Mouse (Mus musculus) MEL-GATA-1-ER (cell line): ENCODE data around the gene Mcm9.

Source experiments
- DNase-seq: peaks from one replicate; pipeline ENCODE4 v3.0.0-alpha.2; 2012; ENCODE audit warnings: low read depth; ENCODE audit errors: extremely low read depth

The Mcm9 gene

DNA sequence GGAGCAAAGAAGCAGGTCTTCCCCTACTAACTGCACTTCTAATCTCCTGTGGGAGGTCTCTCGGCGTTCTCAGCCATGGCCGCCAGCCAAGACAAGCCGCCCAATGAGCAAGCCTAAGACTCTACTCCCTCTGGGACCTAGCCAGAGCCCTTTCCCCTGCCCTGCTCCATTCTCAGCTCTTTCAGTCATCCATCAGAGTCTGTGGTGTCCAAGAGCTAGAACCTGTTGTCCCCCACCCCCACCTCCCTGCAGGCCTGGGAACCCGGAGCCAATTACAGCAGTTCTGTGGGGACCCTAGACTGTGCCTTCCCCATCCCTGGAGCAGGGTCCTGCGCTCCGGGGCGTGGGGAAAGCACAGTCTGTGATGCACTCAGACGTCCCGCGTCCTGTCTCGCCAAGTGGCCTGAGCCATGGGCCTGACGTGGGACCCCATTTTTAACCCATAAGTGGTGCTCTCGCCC is 49.6 kb downstream of the Mcm9 start:
- DNase-seq = no peak

DNA sequence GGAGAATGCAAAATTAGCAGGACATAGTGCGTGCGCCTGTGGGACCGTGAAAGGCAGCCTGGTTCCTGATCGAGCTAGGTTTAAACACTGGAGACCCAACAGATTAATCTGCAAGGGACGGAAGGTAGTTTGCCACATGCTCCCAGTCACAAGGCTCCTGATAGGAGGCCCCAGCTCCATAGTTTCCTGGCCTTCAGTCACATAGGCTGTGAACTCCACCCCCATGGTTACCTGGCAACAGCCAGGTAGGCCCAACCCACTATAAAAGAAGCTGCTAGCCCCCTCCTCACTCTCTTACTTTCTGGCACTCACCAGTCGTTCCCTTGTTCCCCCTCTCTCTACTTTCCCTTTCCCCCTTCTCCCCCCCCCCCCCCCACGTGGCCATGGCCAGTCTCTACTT is 50.1 kb downstream of the Mcm9 start:
- peak; percentile 24 for DNase-seq

- DNase-seq = no peak
These were observed 61.7 kb downstream of the Mcm9 start for GRCm38 (mm10) chr10:53568531-53568930.

- DNase-seq = no peak
These were observed 64.7 kb downstream of the Mcm9 start for GRCm38 (mm10) chr10:53565538-53565937.

- DNase-seq = no peak
These were observed 68.2 kb downstream of the Mcm9 start for GRCm38 (mm10) chr10:53562001-53562400.

GRCm38 (mm10) chr10:53537596-53537995 is 92.6 kb downstream of the Mcm9 start:
- no peak for DNase-seq

DNA sequence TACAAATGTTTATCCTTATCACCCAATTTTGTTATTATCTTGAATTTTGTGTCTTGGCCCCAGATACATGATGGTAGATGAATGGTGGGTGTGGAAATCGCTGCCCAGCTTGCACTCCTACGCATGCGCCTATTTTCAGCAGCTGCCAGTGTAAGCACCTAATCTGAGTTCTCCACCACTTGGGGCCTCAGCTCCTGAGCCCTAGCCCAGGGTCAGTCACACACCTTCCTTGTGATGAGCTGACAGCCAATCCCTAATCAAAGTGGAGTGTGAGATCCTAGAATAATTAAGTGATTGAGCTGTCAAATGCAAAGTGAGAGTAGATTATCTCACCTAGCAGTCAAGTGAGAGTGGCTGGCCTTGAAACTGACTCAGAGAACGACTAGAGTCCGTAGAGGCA is 97.9 kb downstream of the Mcm9 start:
- no peak for DNase-seq

- DNase-seq = no peak
These were observed 102.1 kb downstream of the Mcm9 start for GRCm38 (mm10) chr10:53527838-53528773.

DNA sequence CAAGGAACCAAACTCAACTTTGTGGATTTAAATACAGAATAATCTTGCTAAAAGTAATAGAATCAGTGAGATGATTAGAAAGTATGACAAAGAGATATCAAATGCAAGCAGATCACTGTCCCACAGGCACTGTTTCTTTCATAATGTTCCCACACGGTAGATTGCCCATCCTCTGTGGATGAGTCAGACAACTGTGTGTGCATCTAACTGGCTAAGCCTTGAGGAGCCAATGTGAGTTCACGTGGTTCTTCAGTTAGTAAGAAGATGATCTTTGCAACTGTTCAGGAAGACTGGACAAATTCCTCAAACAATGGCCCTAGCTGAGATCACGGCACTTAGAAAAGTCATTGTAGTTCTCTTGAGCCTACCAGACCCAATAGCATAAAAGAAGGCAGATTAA is 102.9 kb downstream of the Mcm9 start:
- no peak for DNase-seq

DNA sequence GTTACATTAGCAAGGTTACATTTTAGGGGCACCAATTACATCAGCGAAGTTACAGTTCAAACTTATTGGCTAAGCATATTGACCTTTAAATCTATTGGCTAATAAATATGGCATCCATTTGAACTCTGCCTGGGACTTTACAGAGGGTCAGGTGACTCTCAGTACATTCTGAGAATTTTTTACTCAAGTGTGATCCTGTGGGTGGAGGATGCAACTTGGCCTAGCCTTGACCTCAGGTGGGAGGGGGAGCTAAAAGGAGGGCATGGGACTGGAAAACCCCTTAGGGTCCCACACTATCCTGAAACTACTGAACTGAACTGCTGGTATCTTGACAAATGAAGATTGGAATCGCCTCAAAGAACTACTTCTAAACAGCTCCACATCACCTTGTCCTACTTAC is 103.9 kb downstream of the Mcm9 start:
- DNase-seq = no peak

GRCm38 (mm10) chr10:53525265-53525976 is 104.8 kb downstream of the Mcm9 start:
- peak; percentile 89 for DNase-seq

DNA sequence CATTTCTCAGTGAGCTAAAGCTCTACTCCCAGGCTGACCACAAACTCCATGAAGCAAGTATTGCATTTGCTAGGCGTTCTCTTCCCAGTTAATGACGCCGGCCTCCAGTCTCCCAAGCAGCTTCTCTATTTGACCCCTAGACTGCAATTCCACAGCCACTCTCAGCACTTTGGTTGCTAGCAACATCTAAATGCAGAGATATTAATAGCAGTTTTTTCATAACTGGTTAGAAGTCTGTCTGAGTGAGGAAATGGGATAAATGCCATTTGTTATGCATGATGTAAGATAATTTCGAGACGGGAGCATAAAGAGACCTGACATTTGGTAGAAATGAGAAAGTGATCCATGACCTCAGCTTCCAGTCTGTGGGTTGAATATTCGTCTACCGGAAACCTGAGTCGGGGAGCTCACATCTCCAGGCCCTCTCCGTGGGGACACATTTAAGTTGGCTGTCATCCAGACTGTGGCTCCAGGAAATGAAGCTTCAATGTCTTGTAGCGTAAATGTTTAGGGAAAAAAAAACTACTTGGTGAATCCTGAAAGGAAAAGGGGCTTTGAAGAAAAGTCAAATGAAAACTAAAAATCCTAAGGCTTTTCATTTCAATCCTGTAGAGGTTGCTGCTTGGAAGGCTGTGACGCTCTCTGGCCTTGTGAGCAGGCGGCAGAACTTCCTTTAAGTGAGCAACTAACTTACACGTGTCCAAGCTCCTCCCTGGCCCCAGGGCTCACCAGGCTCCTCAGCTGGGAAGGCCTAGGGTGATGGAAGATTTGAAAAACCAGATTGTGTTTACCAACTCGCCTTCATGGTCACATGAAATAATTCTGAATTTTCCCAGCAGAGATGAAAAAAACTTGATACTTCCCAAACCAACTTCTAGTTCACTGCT is 110.9 kb downstream of the Mcm9 start:
- DNase-seq = no peak

DNA sequence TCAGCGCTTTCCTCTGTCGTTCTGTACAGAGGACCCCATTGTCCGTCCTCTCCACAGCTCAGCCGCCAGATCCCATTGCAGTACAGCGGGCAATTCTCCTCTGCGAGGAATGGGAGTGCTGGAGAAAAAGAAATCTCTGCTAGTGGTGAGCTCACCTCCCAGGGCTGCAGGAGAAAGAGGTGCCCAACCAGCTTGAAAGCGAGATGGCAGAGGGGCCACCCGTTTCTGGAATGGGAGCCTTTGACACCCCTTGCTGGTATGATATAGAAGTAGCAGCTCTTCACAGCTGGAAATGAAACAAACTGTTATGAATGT is 111.7 kb downstream of the Mcm9 start:
- DNase-seq = no peak

- no peak for DNase-seq
These were observed 112.3 kb downstream of the Mcm9 start for GRCm38 (mm10) chr10:53517770-53518598.

DNA sequence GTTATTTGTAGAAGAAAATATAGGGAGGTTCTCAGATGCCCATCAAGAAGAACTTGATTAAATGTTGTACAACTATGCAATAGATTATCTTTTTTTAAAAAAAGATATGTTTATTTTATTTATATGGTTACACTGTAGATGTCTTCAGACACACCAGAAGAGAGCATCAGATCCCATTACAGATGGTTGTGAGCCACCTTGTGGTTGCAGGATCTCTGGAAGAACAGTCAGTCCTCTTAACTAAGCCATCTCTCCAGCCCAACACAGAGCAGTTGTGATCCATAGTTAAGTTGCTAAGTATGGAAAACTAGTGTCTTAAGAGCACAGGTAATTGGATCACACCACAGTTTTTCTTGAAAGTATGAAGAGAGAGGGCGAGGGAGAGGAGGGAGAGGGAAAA is 117.7 kb downstream of the Mcm9 start:
- DNase-seq = no peak

DNA sequence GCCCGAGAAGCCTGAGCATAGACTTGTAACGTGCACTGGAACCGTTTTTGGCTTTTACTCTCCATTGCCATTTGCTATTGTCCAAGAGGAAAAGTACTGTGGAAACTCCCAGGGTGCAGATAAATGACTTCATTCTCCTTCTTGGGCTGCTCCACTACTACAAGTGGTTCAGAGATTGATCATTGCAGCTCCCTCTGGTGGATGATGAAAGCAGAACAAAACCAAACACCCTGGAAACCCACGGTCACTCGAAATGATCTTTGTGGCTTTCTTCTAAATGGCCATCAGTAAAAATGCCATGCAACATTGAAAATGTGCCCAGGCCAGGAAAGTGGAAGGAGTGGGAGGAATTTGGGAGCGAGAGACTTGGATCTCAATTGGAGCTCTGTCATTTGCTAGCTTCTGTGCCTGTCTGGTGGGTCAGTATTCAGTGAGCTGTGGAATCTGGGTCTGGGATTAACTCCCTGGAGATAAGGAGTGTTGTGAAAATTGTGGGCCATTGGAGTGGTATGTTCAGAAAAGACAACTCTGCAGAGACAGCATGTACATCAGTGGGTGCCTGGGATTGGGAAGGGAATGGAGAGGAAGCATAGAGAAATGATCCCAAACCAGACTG is 121.0 kb downstream of the Mcm9 start:
- peak; percentile 33 for DNase-seq

GRCm38 (mm10) chr10:53508676-53509075 is 121.6 kb downstream of the Mcm9 start:
- no peak for DNase-seq

GRCm38 (mm10) chr10:53505526-53505925 is 124.7 kb downstream of the Mcm9 start:
- DNase-seq = no peak

DNA sequence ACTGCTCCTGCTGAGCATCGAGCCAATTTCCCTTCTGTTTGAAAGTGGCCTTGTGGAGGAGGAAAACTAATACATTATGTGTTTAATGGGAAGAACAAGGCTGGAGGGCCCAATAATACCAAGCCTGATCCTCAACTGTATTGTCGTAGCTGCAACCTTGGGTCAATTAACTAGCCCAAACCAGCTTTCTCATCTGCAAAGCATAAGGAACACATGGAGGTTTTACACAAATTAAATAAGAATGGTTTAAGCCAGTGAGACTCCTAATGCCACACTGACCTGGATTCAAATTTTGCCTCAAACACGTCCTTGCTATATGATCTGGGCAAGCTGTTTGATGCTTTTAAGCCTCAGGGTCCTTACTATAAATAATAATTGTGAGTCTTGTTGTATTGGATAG is 125.2 kb downstream of the Mcm9 start:
- DNase-seq = no peak
